Mouse (Mus musculus): ENCODE data around the gene Mrpl23. TPM values are rescaled to one million over a fixed set of nuclear protein-coding genes. Genes with fewer than 3 reads are reported as not detected.

Gene Mrpl23
- total and polyA plus RNA-seq, 3 experiments = 11.4 to 48.2 TPM; not detected in 1

DNA sequence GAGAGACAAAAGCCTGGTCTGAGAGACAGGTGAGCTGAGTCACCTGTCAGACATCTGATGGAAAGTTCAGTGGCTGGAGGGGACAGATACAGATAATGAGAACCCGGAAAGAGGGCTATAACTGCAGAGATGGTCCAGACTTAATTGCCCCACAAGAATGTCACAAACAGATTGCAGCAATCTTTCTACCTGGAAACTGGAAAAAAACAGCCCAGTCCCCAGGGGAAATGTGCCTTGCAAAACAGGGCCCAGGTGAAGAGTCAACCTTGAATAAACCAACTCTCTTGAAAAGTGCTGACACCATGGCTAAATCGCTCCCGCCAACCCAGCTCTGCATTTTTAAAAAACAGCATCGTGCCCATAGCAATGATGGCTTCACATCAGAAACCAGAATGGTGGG, 12.2 kb upstream of the Mrpl23 start:
- H3K79me2 ChIP-seq (ENCODE audit: control insufficient read depth, insufficient read depth, low read length, poor library complexity) = no peaks in the 10 kb centered on the region
- no peak overlapping the region for H3K4me3 ChIP-seq (ENCODE audit: control insufficient read depth in 1 of 2, insufficient read depth in 1 of 2, low read depth in 2 of 2, low read length in 2 of 2)
- H3K36me3 ChIP-seq (ENCODE audit: control insufficient read depth in 1 of 2, insufficient read depth in 2 of 2, low read length in 2 of 2) = no peaks in the 10 kb centered on the region
- no peaks in the 10 kb centered on the region for H3K4me1 ChIP-seq (ENCODE audit: control insufficient read depth in 1 of 2, insufficient read depth in 2 of 2, low read length in 2 of 2)
- no peak overlapping the region for H3K27ac ChIP-seq (ENCODE audit: control insufficient read depth, low read depth, low read length)
- H3K9me3 ChIP-seq (replicated peaks; ENCODE audit: insufficient read depth, low read length) = no peaks in the 10 kb centered on the region
- TF ChIP-seq SMC3 (IDR thresholded peaks at IDR 0.05; ENCODE audit: low read depth, low read length) (no peak), BHLHE40 (IDR thresholded peaks at IDR 0.05; ENCODE audit: borderline replicate concordance, low read depth, low read length) (no peak), RAD21 (IDR thresholded peaks at IDR 0.05; ENCODE audit: low read depth, low read length) (no peak), NELFE (IDR thresholded peaks at IDR 0.05; ENCODE audit: low read depth, low read length) (no peak), MAX (IDR thresholded peaks at IDR 0.05; ENCODE audit: low read length) (no peak), ELF1 (IDR thresholded peaks at IDR 0.05; ENCODE audit: low read depth, low read length) (no peak), ZMIZ1 (IDR thresholded peaks at IDR 0.05; ENCODE audit: low read depth, low read length) (no peak), GATA1 (IDR thresholded peaks at IDR 0.05; ENCODE audit: low read depth, low read length) (no peak), CHD2 (IDR thresholded peaks at IDR 0.05; ENCODE audit: low read length) (no peak), MAZ (IDR thresholded peaks at IDR 0.05; ENCODE audit: low read depth, low read length) (no peak), TBP (IDR thresholded peaks at IDR 0.05; ENCODE audit: low read depth, low read length) (no peak), UBTF (IDR thresholded peaks at IDR 0.05; ENCODE audit: borderline replicate concordance, insufficient read depth, low read depth, low read length) (no peak), TAL1 (IDR thresholded peaks at IDR 0.05; ENCODE audit: low read length) (no peak), ETS1 (IDR thresholded peaks at IDR 0.05; ENCODE audit: low read depth, low read length) (no peak)
- DNase-seq (ENCODE audit: low read depth, low spot score) = no peak
- peaks cover 4 to 10% of the 10 kb centered on the region in 2 experiments for H3K27me3 ChIP-seq (ENCODE audit: control insufficient read depth in 1 of 2, insufficient read depth in 2 of 2, low read length in 2 of 2)
- no peak overlapping the region for H3K9ac ChIP-seq (ENCODE audit: control insufficient read depth, low read depth, low read length, poor library complexity, severe bottlenecking)

DNA sequence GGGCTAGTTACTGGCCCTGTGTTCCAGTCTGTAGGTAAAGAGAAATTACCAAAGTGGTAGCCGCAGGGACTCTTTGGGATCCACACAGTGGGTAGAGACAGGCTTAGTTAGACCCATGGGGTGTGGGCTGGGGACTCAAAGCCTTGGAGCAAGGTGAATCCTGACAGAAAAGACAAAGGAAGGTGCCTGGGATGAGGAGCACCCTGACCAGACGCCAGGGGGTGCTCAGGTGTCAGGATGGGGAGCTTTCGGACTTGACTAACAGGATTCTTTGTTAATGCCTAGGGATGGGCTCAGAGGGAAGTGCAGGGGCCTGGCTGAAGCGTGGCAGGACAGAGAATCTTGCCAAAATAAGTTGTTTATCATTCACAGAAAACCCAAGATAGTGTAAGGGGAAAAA, 10.1 kb upstream of the Mrpl23 start:
- peak; percentile 14 for DNase-seq (ENCODE audit: low read depth, low spot score)
- H3K27me3 ChIP-seq (ENCODE audit: control insufficient read depth in 1 of 2, insufficient read depth in 2 of 2, low read length in 2 of 2) = peaks cover 8 to 15% of the 10 kb centered on the region in 2 experiments
- no peaks in the 10 kb centered on the region for H3K9me3 ChIP-seq (replicated peaks; ENCODE audit: insufficient read depth, low read length)
- TF ChIP-seq CTCF (IDR thresholded peaks at IDR 0.05 in 2 of 3, conservative IDR thresholded peaks at IDR 0.05 in 1 of 3; ENCODE audit: control insufficient read depth in 1 of 3, insufficient read depth in 1 of 3, low read depth in 2 of 3, low read length in 3 of 3, poor library complexity in 1 of 3, severe bottlenecking in 1 of 3) (peak in 2 of 3 experiments; percentile 46 to 52; a peak in 4 of 6 replicates), GABPA (IDR thresholded peaks at IDR 0.05; ENCODE audit: low read depth, low read length) (no peak), ZC3H11A (IDR thresholded peaks at IDR 0.05; ENCODE audit: low read depth, low read length) (peak; percentile 14; the same call in 1 of the 2 replicates), CHD2 (IDR thresholded peaks at IDR 0.05; ENCODE audit: low read length) (no peak), MAFK (IDR thresholded peaks at IDR 0.05; ENCODE audit: borderline replicate concordance, low read depth, low read length) (no peak), POLR2A (IDR thresholded peaks at IDR 0.05; ENCODE audit: control insufficient read depth in 1 of 2, insufficient read depth in 1 of 2, low read depth in 1 of 2, low read length in 2 of 2, poor library complexity in 1 of 2) (no peak), RAD21 (IDR thresholded peaks at IDR 0.05; ENCODE audit: low read depth, low read length) (peak; percentile 38), SMC3 (IDR thresholded peaks at IDR 0.05; ENCODE audit: low read depth, low read length) (peak; percentile 52), KAT2A (conservative IDR thresholded peaks at IDR 0.05; ENCODE audit: low read depth, low read length) (no peak)
- H3K9ac ChIP-seq (ENCODE audit: control insufficient read depth, low read depth, low read length, poor library complexity, severe bottlenecking) = no peak overlapping the region
- H3K4me3 ChIP-seq (ENCODE audit: control insufficient read depth in 1 of 2, insufficient read depth in 1 of 2, low read depth in 2 of 2, low read length in 2 of 2) = no peak overlapping the region
- H3K79me2 ChIP-seq (ENCODE audit: control insufficient read depth, insufficient read depth, low read length, poor library complexity) = no peaks in the 10 kb centered on the region
- no peak overlapping the region for H3K27ac ChIP-seq (ENCODE audit: control insufficient read depth, low read depth, low read length)
- no peaks in the 10 kb centered on the region for H3K36me3 ChIP-seq (ENCODE audit: control insufficient read depth in 1 of 2, insufficient read depth in 2 of 2, low read length in 2 of 2)
- no peaks in the 10 kb centered on the region for H3K4me1 ChIP-seq (ENCODE audit: control insufficient read depth in 1 of 2, insufficient read depth in 2 of 2, low read length in 2 of 2)
